Mouse (Mus musculus): ENCODE measurements at regions not wholly inside any gene's neighbourhood (a gene's known extent, or its start where the extent isn't known, plus 50 kb on each side); places are given as distances from the start of the nearest gene placed in this dataset.

DNA sequence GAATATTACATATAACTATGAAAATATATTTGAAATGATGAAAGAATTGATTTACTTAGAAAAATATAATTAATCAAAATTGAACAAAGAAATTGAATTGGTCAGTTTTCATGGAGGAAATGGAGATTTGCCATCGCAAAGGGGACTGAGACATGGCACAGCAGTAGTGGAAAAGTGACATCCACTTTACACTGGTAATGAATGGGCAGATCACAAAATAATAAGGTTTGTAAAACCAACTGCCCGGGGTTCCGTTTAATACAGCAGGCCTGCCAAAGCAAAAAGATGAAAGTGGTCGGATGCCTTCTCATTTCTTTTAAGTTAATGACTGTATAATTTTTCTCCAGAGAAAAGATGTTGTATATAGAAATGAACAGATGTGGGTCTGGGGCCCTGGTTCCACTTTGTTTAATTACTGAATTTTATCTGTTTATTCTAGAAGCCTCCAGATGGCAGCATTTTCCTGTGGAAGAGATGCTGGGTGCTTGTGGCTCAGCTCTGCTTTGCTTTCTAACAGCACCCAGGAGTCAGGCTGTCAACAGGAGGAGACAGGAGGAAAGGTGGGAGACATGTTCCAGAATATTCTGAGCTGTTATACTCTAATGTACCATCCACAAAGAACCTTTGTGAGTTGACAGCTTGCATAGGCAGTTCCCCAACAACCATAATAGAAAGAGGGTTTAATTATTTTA, 75.6 kb upstream of the Fbxl17 start:
- 78% methylated on average over 4 of the region's 4 CpGs for WGBS
- TF ChIP-seq POLR2A (IDR thresholded peaks at IDR 0.05; ENCODE audit: borderline replicate concordance, control insufficient read depth, low read depth, low read length): no peak
- no peak for TF ChIP-seq CTCF (IDR thresholded peaks at IDR 0.05; ENCODE audit: control insufficient read depth, insufficient read depth, low read length)
- Histone ChIP-seq H3K4me3 (replicated peaks; ENCODE audit: control insufficient read depth, low read depth, low read length) (no peak overlapping the region), H3K4me1 (ENCODE audit: control insufficient read depth, insufficient read depth, low read length) (no peaks in the 10 kb centered on the region), H3K27ac (ENCODE audit: control insufficient read depth, insufficient read depth, low read depth, low read length, poor library complexity) (no peak overlapping the region)

DNA sequence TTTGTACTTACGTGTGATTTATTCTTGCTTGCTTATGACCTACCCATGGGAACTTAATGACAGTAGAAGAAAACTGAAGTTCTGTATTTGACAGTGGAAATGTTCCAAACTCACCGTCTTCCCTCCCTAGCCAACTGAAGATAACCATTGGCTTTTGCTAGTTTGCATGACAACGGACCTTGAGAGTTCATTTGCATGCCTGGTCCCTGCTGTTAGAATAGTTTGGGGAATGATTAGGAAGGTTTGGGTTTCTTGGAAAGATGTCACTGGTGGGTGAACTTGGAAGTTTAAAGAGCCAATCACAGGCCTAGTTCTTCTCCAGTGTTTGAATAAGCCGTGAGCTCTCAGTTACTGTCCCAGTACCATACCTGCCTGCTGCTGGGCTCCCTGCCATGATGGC, 83.1 kb upstream of the Fbxl17 start:
- no peak overlapping the region for H3K4me3 ChIP-seq (replicated peaks; ENCODE audit: control insufficient read depth, low read depth, low read length)
- TF ChIP-seq POLR2A (IDR thresholded peaks at IDR 0.05; ENCODE audit: borderline replicate concordance, control insufficient read depth, low read depth, low read length) (no peak), CTCF (IDR thresholded peaks at IDR 0.05; ENCODE audit: control insufficient read depth, insufficient read depth, low read length) (no peak)
- H3K27ac ChIP-seq (ENCODE audit: control insufficient read depth, insufficient read depth, low read depth, low read length, poor library complexity): no peak overlapping the region
- H3K4me1 ChIP-seq (ENCODE audit: control insufficient read depth, insufficient read depth, low read length): no peaks in the 10 kb centered on the region
- whole genome bisulfite sequencing: 76% methylated on average over 4 of the region's 4 CpGs

DNA sequence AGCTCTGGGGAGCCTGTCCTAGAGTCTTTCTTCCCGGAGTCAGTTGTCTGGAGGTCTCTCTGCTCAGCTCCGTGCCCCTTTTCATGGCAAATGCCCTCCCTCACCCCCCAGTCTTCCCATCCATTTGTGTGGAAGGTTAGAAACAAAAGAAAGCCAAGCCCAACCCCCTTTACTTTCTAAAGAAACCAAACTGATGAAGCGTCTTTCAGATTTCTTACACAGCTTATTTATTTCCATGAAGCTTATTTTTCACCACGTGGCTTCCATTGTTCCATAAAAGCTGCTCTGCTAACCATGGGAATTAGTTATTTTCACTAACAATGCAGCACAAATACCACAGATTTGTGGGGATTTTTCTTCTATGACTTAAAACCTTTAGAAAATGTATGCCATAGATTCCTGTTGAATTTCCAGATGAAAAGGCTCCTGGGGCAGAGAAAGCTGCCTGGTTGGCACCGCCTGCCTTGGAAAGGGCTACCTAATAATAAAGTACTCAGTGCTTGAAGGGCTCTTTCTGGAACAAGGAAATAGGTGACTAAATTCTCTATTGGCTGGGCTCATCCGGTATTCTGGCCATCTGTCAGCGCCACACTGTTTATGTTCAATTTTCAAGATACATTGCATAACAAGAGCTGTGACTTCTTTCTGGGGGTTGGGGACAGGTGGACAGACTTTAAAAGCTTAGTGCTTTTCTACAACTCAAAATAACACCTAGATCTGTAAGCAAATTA, 107.4 kb upstream of the Fbxl17 start:
- Histone ChIP-seq H3K4me3 (replicated peaks; ENCODE audit: control insufficient read depth, low read depth, low read length) (no peak overlapping the region), H3K4me1 (ENCODE audit: control insufficient read depth, insufficient read depth, low read length) (no peaks in the 10 kb centered on the region), H3K27ac (ENCODE audit: control insufficient read depth, insufficient read depth, low read depth, low read length, poor library complexity) (no peak overlapping the region)
- TF ChIP-seq POLR2A (IDR thresholded peaks at IDR 0.05; ENCODE audit: borderline replicate concordance, control insufficient read depth, low read depth, low read length) (no peak), CTCF (IDR thresholded peaks at IDR 0.05; ENCODE audit: control insufficient read depth, insufficient read depth, low read length) (no peak)
- WGBS: 67% methylated on average over 7 of the region's 7 CpGs

DNA sequence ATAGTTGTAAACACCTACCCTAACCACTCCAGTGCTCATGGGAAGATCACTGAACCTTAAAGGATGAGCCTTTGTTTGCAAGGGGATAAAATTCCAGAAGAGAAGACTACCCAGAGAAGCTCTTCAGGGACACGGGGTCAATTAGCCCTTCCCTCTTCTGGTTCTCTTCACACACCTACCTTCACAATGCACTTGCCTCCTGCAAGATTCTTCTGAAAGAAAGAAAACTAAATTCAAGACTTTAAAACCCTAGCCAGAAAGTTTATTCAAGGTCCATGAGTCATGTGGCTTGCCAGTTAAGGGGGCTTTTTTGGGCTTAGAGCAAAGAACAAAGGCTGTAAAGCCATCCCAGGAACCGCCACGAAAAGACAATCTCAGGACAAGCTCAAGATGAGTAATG, 122.9 kb upstream of the Fbxl17 start:
- TF ChIP-seq CTCF (IDR thresholded peaks at IDR 0.05; ENCODE audit: control insufficient read depth, insufficient read depth, low read length) (no peak), POLR2A (IDR thresholded peaks at IDR 0.05; ENCODE audit: borderline replicate concordance, control insufficient read depth, low read depth, low read length) (no peak)
- no peak overlapping the region for H3K27ac ChIP-seq (ENCODE audit: control insufficient read depth, insufficient read depth, low read depth, low read length, poor library complexity)
- no peak overlapping the region for H3K4me3 ChIP-seq (replicated peaks; ENCODE audit: control insufficient read depth, low read depth, low read length)
- 45% methylated on average over 3 of the region's 3 CpGs for WGBS
- no peaks in the 10 kb centered on the region for H3K4me1 ChIP-seq (ENCODE audit: control insufficient read depth, insufficient read depth, low read length)

DNA sequence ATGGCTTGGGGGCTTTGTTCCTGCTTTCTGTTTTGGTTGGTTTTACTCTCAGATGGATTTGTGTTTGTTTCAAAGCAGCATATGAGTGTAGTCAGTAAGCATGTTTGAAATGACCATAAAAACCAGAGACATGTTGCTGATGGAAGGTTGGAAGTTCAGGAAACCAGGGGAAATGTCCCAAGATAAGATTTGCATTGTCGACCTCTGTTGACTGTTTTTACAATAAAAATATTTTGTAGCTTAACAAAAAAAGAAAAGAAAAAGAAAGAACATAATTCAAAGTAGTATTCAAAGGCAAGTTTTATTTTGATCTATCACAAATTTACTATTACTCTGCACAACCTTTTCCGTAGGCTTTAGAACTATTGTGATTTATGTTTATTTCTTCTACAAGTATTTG, 137.8 kb upstream of the Fbxl17 start:
- TF ChIP-seq POLR2A (IDR thresholded peaks at IDR 0.05; ENCODE audit: borderline replicate concordance, control insufficient read depth, low read depth, low read length): no peak
- TF ChIP-seq CTCF (IDR thresholded peaks at IDR 0.05; ENCODE audit: control insufficient read depth, insufficient read depth, low read length): no peak

DNA sequence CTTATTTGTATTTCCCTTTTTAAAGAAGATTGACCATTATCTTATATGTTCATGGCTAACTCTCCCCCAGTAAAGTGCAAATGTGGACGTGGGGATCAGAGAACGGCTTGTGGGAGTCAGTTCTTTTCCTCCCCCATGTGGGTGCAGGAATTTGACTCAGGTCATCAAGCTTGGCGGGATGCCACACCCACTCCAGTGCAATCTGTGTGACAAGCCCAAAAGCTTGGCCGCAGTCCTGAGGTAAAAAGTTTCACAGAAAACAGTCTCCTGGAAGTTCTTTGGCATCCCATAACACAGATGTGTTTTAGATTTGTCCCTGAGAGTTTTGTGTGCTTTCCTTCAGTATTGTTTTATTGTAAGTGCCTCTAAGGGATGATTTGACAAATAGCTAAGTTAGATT, 144.6 kb upstream of the Fbxl17 start:
- H3K27ac ChIP-seq (ENCODE audit: control insufficient read depth, insufficient read depth, low read depth, low read length, poor library complexity): no peak overlapping the region
- no peaks in the 10 kb centered on the region for H3K4me1 ChIP-seq (ENCODE audit: control insufficient read depth, insufficient read depth, low read length)
- 79% methylated on average over 4 of the region's 4 CpGs for WGBS
- no peak for TF ChIP-seq CTCF (IDR thresholded peaks at IDR 0.05; ENCODE audit: control insufficient read depth, insufficient read depth, low read length)
- TF ChIP-seq POLR2A (IDR thresholded peaks at IDR 0.05; ENCODE audit: borderline replicate concordance, control insufficient read depth, low read depth, low read length): no peak
- H3K4me3 ChIP-seq (replicated peaks; ENCODE audit: control insufficient read depth, low read depth, low read length): no peak overlapping the region

More for the DNA sequence above, 137.8 kb upstream of the Fbxl17 start:
- Histone ChIP-seq H3K4me1 (ENCODE audit: control insufficient read depth, insufficient read depth, low read length) (no peaks in the 10 kb centered on the region), H3K4me3 (replicated peaks; ENCODE audit: control insufficient read depth, low read depth, low read length) (no peak overlapping the region), H3K27ac (ENCODE audit: control insufficient read depth, insufficient read depth, low read depth, low read length, poor library complexity) (no peak overlapping the region)
- WGBS: 55% methylated on average over 2 of the region's 2 CpGs

DNA sequence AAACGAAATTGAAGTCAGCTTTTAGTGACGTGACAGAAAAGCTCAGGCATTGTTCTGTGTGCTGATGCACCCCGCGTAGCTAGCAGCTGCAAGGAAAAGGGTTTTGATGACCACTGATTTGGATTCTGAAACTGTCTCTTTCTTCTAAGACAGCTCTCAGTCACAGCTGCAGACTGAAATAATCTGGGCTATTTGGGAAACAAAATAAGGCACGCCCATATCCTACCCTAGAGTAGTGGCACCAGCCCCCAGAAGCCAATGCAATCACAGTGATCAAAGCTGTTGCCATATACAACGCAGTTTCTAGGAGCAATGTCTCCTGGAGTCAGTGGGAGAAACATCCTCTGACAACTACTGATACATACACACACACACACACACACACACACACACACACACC, 157.9 kb upstream of the Fbxl17 start:
- Histone ChIP-seq H3K4me3 (replicated peaks; ENCODE audit: control insufficient read depth, low read depth, low read length) (no peak overlapping the region), H3K4me1 (ENCODE audit: control insufficient read depth, insufficient read depth, low read length) (no peaks in the 10 kb centered on the region), H3K27ac (ENCODE audit: control insufficient read depth, insufficient read depth, low read depth, low read length, poor library complexity) (no peak overlapping the region)
- WGBS: 74% methylated on average over 6 of the region's 6 CpGs
- TF ChIP-seq POLR2A (IDR thresholded peaks at IDR 0.05; ENCODE audit: borderline replicate concordance, control insufficient read depth, low read depth, low read length) (no peak), CTCF (IDR thresholded peaks at IDR 0.05; ENCODE audit: control insufficient read depth, insufficient read depth, low read length) (no peak)

DNA sequence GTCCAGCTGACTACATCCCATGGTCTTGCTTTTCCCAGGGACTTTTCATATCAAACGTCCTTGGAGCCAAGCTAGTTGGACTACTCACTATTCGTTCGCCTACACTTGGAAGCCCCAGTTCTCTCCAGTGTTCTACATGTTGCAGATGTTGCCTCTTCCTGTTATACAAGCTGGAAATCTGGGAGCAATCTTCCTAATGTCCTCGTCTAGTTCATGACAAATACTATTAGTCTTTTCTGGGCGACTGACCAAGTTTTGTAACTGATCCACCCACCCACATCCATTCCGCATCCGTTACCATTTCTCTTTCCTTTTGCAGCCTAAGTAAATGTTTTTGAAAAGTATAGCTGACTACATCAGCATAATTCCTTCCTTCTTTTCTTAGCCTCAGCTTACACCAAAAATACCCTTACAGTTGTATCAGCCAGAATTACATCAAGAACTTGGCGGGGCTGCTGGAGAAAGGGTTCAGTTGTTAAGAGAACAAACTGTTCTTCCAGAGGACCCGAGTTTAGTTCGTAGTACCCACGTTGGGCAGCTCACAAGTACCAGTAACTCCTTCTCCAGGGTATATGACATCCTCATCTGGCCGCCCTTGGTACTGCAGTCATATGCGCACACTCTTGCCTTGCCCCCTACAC, 161.1 kb upstream of the Fbxl17 start:
- 80% methylated on average over 13 of the region's 13 CpGs for WGBS
- H3K27ac ChIP-seq (ENCODE audit: control insufficient read depth, insufficient read depth, low read depth, low read length, poor library complexity): no peak overlapping the region
- no peak overlapping the region for H3K4me3 ChIP-seq (replicated peaks; ENCODE audit: control insufficient read depth, low read depth, low read length)
- no peak for TF ChIP-seq POLR2A (IDR thresholded peaks at IDR 0.05; ENCODE audit: borderline replicate concordance, control insufficient read depth, low read depth, low read length)
- TF ChIP-seq CTCF (IDR thresholded peaks at IDR 0.05; ENCODE audit: control insufficient read depth, insufficient read depth, low read length): no peak
- no peaks in the 10 kb centered on the region for H3K4me1 ChIP-seq (ENCODE audit: control insufficient read depth, insufficient read depth, low read length)

Measured in bone marrow, adult 2 months (tissue).